Mouse (Mus musculus): ENCODE results near the gene Trim14.
A peak's percentile ranks its signal among the peaks of the same experiment; 100 is the strongest.

The Trim14 gene

GRCm38 (mm10) chr4:46562841-46563240 is 26.9 kb upstream of the Trim14 start:
- peak in 1 of 2 experiments; percentile 61 for DNase-seq (ENCODE audit: low spot score in 2 of 2)

DNA sequence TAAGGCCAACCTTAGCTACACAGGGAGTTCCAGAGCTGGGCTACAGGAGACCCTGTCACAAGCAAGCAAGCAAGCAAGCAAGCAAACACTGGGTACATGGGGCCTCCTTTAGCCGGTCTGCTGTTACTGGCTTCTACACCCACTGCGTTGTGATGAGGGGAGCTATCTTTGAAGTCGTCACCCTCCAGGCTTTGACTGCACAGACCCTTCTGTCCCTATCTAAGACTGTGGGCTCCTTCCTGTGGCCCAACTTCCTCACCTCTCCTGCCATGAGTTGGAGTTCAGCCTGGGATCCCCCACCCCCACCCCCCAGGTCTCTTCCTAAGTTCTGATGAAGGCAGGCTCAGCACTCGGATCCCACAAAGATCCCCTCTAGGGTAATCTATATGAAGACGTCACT is 26.1 kb upstream of the Trim14 start:
- no peak for DNase-seq (ENCODE audit: low spot score in 2 of 2)

- DNase-seq (ENCODE audit: low spot score in 2 of 2): no peak
These were observed 24.2 kb upstream of the Trim14 start for GRCm38 (mm10) chr4:46560069-46560705.

- DNase-seq (ENCODE audit: low spot score in 2 of 2): peak in 1 of 2 experiments; percentile 51
These were observed 23.0 kb upstream of the Trim14 start for GRCm38 (mm10) chr4:46558672-46559667.

- DNase-seq (ENCODE audit: low spot score in 2 of 2): no peak
These were observed 21.0 kb upstream of the Trim14 start for GRCm38 (mm10) chr4:46556933-46557332.

DNA sequence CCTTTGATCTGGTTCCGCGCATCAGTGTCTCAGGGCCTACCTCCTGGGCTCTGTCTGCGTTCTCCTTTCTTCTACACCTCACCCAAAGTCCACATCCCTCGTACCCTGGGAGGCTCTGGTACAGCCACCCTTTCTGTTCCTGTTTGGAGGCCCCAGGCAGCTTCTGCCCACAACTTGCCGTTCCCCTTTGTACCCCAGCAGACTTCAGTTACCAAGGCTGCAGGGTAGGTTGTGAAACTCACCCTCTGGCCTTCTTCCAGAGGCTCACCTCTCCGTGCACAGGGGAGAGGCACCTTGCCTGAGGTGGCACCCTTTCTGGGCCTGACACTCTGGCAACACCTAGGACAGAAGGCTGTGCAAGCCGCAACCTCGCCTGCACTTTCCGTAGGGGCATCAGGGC is 19.8 kb upstream of the Trim14 start:
- DNase-seq (ENCODE audit: low spot score in 2 of 2): no peak

DNA sequence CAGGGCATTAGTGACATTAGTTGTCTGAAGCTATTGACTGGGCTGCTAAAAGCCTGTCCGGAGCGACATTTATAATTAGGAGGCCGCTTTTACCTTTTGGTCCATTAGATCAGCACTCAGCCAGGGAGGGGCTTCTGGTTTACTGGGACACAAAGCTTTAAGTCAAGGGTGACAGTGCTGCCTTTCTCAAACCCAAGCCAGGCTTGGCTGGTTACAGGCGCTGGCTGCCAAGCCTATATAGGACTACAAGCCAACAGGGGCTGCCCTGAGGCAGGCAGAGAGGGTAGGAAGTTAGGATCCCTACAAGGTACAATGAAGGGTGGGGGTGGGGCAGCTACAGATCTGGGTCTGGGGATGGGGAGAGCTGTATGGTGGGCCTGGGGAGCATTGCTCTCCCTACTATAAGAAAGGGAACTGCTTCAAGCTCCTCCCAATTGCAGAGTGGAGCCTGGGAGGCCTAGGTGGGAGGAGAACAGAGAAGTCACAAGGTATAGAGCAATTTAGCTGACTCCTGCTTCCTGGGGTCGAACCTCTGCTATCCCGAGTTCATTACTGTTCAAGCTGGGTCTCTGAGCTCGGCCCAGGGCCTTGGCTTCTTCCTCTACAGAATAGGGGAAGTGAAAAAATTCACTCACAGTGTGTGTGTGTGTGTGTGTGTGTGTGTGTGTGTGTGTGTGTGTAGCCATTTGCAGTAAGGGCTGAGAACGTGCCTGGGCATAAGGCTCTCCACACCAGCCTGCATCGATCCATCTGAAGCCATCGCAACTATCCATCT is 18.5 kb upstream of the Trim14 start:
- DNase-seq (ENCODE audit: low spot score in 2 of 2): peak in 1 of 2 experiments; percentile 65

- DNase-seq (ENCODE audit: low spot score in 2 of 2): peak in 1 of 2 experiments; percentile 52
These were observed 17.9 kb upstream of the Trim14 start for GRCm38 (mm10) chr4:46553864-46554263.

GRCm38 (mm10) chr4:46550406-46550805 is 14.5 kb upstream of the Trim14 start:
- DNase-seq (ENCODE audit: low spot score in 2 of 2): no peak

- DNase-seq (ENCODE audit: low spot score in 2 of 2): no peak
These were observed 14.0 kb upstream of the Trim14 start for GRCm38 (mm10) chr4:46549979-46550378.

DNA sequence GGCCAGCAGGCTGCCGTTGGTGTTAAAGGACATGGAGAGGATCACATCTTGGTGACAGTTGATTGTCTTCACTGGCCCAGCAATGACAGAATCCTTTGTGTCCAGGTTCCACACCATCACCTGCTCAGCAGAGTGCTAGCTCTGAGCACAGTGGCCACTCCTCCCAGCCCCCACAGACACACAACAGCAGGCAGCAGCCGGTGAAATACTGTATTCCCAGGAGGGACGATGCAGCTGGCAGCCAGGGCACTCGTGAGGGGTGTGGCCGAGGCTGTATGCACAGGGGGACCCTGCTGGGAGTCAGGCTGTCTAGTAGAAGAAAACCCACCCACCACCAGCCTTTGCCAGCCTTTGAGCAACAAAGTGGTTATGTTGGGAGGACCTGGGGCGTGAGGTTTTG is 10.8 kb upstream of the Trim14 start:
- no peak for DNase-seq (ENCODE audit: low spot score in 2 of 2)

DNA sequence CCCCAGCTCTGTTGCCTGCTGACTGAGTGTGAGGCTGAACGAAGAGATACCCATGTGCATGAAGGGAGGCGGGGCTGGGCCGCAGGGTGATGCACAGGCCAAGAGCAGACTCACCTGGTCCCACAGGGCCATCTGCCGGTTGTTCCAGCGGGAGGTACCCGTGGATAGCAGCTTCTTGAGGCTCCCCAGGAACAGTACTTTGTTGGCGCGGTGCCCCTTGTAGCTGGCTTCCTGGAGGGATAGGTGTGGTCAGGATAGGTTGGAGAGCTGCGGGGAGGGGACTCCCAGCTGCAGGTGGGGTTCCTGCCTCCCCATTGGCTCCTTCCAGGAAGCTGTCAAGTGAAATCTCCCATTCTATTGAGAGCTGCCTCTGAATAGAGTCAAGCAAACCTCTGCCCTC is 9.6 kb upstream of the Trim14 start:
- no peak for DNase-seq (ENCODE audit: low spot score in 2 of 2)

GRCm38 (mm10) chr4:46544313-46544712 is 8.4 kb upstream of the Trim14 start:
- peak; percentile 75 to 89 for DNase-seq (ENCODE audit: low spot score in 2 of 2)

GRCm38 (mm10) chr4:46543366-46544050 is 7.6 kb upstream of the Trim14 start:
- DNase-seq (ENCODE audit: low spot score in 2 of 2): no peak

- no peak for DNase-seq (ENCODE audit: low spot score in 2 of 2)
These were observed 5.8 kb upstream of the Trim14 start for GRCm38 (mm10) chr4:46541707-46542106.

- no peak for DNase-seq (ENCODE audit: low spot score in 2 of 2)
These were observed 3.2 kb upstream of the Trim14 start for GRCm38 (mm10) chr4:46539167-46539566.

DNA sequence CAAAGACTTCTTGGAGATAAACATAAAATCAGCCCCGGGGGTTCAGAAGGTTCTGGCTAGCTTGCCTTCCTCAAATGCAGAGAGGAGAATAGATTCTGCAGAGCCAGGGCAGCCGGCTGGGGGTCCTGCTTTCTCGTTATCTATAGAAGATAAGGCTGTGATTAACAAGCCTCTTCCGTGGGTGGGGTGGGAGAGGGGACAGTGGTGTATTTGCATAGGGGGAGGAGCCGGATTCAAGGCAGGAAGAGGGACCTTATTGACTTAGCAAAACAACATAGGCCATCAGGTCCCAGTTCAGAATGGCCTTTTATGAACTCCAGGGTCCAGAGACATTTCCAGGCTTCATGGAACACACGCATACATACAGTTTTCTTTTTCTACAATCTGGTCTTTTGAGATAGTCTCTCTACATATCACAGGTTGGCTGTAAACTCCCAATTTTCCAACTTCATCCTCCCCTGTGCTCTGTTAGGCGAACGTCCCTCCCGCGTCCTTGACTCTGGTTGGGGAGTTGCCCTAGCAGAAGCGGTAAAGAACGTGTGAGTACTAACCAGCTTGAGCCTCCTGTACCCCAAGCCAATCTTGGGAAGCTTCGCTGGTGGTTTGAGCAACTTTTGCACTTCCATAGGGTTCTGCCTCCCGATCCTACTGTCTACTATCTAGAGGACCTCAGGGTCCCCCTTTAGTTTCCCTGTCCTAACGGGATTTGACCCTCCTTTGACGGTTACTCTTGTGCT is 679 bp downstream of the Trim14 start:
- DNase-seq (ENCODE audit: low spot score in 2 of 2): no peak

GRCm38 (mm10) chr4:46533934-46534720 is 1.8 kb downstream of the Trim14 start:
- DNase-seq (ENCODE audit: low spot score in 2 of 2): no peak

DNA sequence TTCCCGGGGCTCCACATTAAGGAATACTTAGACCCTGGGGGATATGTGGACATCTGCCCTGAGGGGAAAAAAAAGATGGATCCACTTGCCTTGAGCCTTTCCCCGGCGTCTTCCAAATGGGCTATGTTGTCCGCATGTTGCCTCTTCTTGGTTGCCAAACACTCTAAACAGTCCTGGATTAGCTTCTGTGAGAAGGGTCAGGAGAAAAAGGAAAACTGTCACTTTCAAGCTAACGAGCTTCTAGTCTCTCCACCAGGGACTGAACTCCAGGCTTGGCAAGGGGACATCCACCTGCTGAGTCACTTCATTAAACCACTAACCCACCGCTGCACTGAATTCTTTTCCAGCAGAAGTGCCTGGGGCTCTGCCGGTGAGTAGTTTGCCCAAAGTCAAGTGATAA is 3.0 kb downstream of the Trim14 start:
- no peak for DNase-seq (ENCODE audit: low spot score in 2 of 2)

GRCm38 (mm10) chr4:46532511-46532910 is 3.4 kb downstream of the Trim14 start:
- DNase-seq (ENCODE audit: low spot score in 2 of 2): no peak
